Mouse (Mus musculus) hindbrain, embryonic 13.5 days (tissue): ENCODE results near the gene Cdc14a. TPM values are rescaled to one million over a fixed set of nuclear protein-coding genes. Genes with fewer than 3 reads are reported as not detected.

ENCODE experiments used
- ATAC-seq: fragments of 200-750 bp; cut with Nextera tagmentation; 2 replicates; pipeline ENCODE4 v1.8.0; 2017; ENCODE audit warnings: moderate TSS enrichment; ENCODE audit not compliant: low FRiP score
- H3K27ac ChIP-seq: fragments of 300-500 bp; sonication (generic); 2 replicates; pipeline ENCODE4 v1.5.1; 2015; ENCODE audit warnings: inconsistent platforms, mild to moderate bottlenecking, moderate library complexity
- H3K27me3 ChIP-seq: fragments of 300-500 bp; sonication (generic); 2 replicates; pipeline ENCODE4 v1.6.1; 2015; ENCODE audit warnings: mild to moderate bottlenecking, inconsistent platforms
- H3K36me3 ChIP-seq: fragments of 300-500 bp; sonication (generic); 2 replicates; pipeline ENCODE4 v1.6.1; 2015; ENCODE audit warnings: mild to moderate bottlenecking, inconsistent platforms
- H3K4me1 ChIP-seq: fragments of 300-500 bp; sonication (generic); replicated peaks from 2 replicates; pipeline ENCODE4 v1.6.1; 2015; ENCODE audit warnings: inconsistent platforms
- H3K4me2 ChIP-seq: fragments of 300-500 bp; sonication (generic); 2 replicates; pipeline ENCODE4 v1.6.1; 2015; ENCODE audit warnings: inconsistent platforms, mild to moderate bottlenecking, moderate library complexity
- H3K4me3 ChIP-seq: fragments of 300-500 bp; sonication (generic); 2 replicates; pipeline ENCODE4 v1.5.1; 2015; ENCODE audit warnings: mild to moderate bottlenecking, inconsistent platforms
- H3K9ac ChIP-seq: fragments of 300-500 bp; sonication (generic); 2 replicates; pipeline ENCODE4 v1.6.1; 2015; ENCODE audit warnings: mild to moderate bottlenecking, inconsistent platforms
- H3K9me3 ChIP-seq: fragments of 300-500 bp; sonication (generic); 2 replicates; pipeline ENCODE4 v1.6.1; 2016; ENCODE audit warnings: inconsistent platforms
- WGBS: fragments of 180-500 bp; shearing (Covaris S2); methylation state at CpG from one replicate; pipeline ENCODE4 v1.1.7; 2015; 5-methylcytosine and 5-hydroxymethylcytosine counted together
- polyA plus RNA-seq: library from polyadenylated mRNA; unstranded; fragments of >200 nt; fragmentation: Nextera tagmentation; extraction: Ambion mirVana; gene quantifications from 2 replicates; pipeline ENCODE4 v1.2.1, GENCODE M21; 2015

The Cdc14a gene
- polyA plus RNA-seq, 1 experiment from 2014 or later: 7.0 TPM

DNA sequence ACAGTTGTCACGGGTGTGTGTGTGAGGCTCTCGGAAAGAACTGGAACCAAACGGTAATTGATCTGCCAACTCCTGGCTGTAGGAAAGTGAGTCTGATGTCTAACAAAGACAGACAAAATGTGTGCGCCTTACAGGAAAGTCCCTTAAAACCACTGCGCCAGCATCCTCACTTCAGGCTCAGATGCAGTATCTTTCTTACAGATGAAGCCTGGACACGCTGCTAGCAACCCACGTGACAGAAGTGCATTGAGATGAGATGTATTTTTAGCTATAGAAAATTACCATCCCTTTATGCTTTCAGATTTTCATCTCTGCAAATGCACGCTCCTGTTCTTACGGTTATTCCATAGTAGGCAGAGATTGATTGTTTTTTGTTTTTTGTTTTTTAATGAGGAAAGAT lies 181.1 kb downstream of the Cdc14a start:
- Histone ChIP-seq H3K4me3 (no peak overlapping the region), H3K4me2 (no peak overlapping the region), H3K27me3 (peaks cover 3% of the 10 kb centered on the region; the same call in 1 of the 2 replicates), H3K9ac (no peak overlapping the region), H3K27ac (no peak overlapping the region), H3K9me3 (no peaks in the 10 kb centered on the region), H3K4me1 (no peaks in the 10 kb centered on the region), H3K36me3 (no peaks in the 10 kb centered on the region)
- 73% methylated on average over 9 of the region's 9 CpGs for WGBS
- ATAC-seq: no peak

DNA sequence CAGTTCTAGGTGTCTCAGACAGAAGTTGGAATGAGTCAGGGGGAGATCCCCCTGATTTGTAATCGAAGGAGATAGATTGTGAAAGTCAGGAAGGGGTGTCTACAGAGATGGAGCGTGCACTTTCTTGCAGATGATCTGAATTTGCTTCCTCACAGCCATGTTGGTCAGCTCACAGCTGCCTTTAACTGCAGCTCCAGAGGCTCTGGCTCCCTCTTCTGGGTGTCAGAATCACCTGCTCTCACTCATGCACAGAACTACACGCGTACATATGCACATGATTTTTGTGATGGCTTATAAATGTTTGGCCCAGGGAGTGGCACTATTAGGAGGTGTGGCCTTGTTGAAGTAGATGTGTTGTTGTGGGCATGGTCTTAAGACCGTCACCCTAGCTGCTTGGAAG lies 186.3 kb downstream of the Cdc14a start:
- no peaks in the 10 kb centered on the region for H3K4me1 ChIP-seq
- H3K27me3 ChIP-seq: no peaks in the 10 kb centered on the region
- no peaks in the 10 kb centered on the region for H3K36me3 ChIP-seq
- no peak overlapping the region for H3K9ac ChIP-seq
- no peak overlapping the region for H3K4me3 ChIP-seq
- no peak overlapping the region for H3K27ac ChIP-seq
- no peak for ATAC-seq
- WGBS: 94% methylated on average over 5 of the region's 5 CpGs
- no peaks in the 10 kb centered on the region for H3K9me3 ChIP-seq
- no peak overlapping the region for H3K4me2 ChIP-seq

DNA sequence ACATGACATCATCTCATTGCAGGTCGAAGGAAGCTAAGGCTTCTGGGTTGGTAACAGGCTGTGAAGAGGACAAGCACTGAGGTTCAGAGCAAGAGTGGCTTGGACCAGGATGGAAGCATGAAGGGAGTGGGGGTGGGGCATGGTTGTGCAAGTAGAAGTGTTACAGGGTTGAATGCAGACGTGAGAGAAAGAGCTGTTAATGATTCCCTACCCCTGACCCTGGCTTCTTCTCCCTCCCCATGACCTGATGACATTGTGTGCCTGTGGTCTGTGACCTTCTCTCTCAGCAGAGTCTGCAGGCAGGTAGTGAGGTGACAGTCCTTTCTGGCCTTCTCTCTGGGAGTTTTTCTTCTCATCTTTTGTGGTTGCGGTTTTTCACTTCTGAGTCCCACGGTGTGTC lies 187.0 kb downstream of the Cdc14a start:
- H3K4me3 ChIP-seq: no peak overlapping the region
- no peak for ATAC-seq
- H3K4me2 ChIP-seq: no peak overlapping the region
- no peak overlapping the region for H3K27ac ChIP-seq
- 74% methylated on average over 4 of the region's 4 CpGs for WGBS
- no peaks in the 10 kb centered on the region for H3K36me3 ChIP-seq
- no peaks in the 10 kb centered on the region for H3K4me1 ChIP-seq
- no peak overlapping the region for H3K9ac ChIP-seq
- no peaks in the 10 kb centered on the region for H3K27me3 ChIP-seq
- no peaks in the 10 kb centered on the region for H3K9me3 ChIP-seq

DNA sequence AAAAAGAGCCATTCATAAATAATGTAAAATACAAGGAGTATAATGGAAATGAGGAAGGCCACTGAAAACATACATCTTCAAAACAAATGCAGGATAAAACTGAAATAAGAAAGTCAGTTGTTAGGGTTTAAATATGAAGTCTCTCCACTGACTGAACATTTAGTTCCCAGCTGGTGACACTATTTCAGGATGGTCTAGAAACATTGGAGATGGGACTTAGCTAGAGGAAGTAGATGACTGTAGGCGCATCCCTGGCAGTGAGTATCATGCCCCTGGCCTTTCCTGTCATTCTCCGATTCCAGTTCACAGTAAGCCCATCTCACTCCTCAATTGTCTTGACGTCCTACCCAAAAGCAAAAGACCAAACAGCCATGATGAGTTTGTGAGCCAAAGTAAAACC lies 190.3 kb downstream of the Cdc14a start:
- H3K9me3 ChIP-seq: no peaks in the 10 kb centered on the region
- no peak overlapping the region for H3K4me3 ChIP-seq
- H3K4me2 ChIP-seq: no peak overlapping the region
- no peak overlapping the region for H3K9ac ChIP-seq
- H3K36me3 ChIP-seq: no peaks in the 10 kb centered on the region
- 84% methylated on average over 3 of the region's 3 CpGs for WGBS
- no peak for ATAC-seq
- H3K27me3 ChIP-seq: no peaks in the 10 kb centered on the region
- H3K27ac ChIP-seq: no peak overlapping the region
- 0 out of 2 replicates have a peak, but pooled peaks cover 1% of the 10 kb centered on the region for H3K4me1 ChIP-seq

DNA sequence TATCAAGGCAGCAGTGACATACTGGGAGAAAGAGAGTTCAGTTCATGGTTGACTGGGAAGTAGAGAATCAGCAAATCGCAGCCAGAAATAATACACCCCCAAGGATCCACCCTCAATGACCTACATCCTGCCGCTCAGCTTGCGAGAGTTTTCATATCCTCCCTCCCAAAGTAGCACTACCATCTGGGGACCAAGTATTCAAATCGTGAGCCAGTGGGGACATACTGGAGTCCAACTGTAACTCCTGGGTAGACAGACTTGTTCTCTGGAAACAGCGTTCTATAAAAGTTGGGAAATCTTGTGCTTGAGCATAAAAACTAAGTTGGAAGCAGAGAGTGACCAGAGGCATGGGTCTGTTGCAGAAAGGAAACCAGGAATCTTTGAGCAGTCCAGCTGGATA lies 191.1 kb downstream of the Cdc14a start:
- no peaks in the 10 kb centered on the region for H3K27me3 ChIP-seq
- H3K36me3 ChIP-seq: no peaks in the 10 kb centered on the region
- H3K4me2 ChIP-seq: no peak overlapping the region
- no peak overlapping the region for H3K9ac ChIP-seq
- H3K4me3 ChIP-seq: no peak overlapping the region
- no peaks in the 10 kb centered on the region for H3K9me3 ChIP-seq
- ATAC-seq: no peak
- H3K4me1 ChIP-seq: 0 out of 2 replicates have a peak, but pooled peaks cover 6% of the 10 kb centered on the region
- no peak overlapping the region for H3K27ac ChIP-seq
- WGBS: 90% methylated on average over 5 of the region's 5 CpGs

DNA sequence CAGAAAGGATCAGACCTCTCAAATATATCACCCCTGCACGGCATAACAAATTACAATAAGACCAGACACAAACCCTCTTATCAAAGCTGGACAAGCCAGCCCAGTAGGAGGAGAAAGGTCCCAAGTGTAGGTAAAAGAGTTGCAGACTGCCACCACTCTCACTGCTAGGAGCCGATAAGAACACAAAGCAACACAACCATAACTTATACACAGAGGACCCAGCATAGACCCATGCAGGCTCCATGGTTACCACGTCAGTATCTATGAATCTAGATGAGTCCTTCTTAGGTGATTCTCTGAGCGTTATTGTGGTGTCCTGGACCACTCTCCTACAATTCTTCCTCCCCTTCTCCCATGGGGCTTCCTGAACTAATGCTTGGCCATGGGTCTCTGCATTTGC lies 194.5 kb downstream of the Cdc14a start:
- Histone ChIP-seq H3K4me2 (no peak overlapping the region), H3K4me3 (no peak overlapping the region), H3K4me1 (0 out of 2 replicates have a peak, but pooled peaks cover 6% of the 10 kb centered on the region), H3K9me3 (no peaks in the 10 kb centered on the region), H3K36me3 (no peaks in the 10 kb centered on the region), H3K27ac (no peak overlapping the region), H3K9ac (no peak overlapping the region), H3K27me3 (no peaks in the 10 kb centered on the region)
- no peak for ATAC-seq
- 78% methylated on average over 4 of the region's 4 CpGs for WGBS

DNA sequence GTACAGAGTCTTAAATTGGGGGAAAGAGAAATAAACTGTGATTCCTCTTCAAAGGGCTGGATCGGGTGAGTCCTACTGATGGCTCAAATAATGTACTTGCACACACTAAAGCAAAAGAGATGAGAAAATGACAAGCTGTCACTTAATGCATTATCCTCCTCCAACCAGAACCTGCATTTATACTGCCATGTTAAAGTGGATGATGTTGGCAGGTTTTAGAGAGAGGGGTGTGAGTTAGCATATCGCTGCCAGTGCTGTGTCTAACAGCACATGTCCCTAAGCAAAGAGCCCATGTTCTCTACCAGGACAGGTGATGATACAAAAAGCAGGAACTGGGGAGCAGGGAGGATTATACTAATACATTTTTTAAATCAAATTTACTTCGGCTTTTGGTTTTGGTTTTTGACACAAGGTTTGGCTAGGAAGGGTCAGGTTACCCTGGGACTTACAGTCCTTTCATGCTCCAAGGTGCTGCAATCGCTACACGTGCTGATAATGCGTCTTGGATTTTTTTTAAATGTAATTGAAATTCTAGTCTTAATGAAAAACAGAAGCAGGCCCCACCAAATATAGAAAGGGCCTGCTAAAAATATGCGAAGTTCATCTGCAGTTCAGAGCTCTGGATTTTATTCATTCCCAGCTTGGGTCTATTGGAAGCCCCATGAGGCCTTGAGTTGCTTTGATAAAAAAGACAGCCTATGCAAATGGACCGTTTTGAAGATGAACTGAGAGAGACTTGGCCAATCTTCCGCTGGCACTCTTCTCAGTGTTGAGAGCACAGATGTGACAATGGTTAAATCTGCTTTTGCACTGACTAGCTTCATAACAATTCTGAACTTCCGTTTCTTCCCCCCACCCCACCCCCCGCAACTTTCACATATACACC lies 195.2 kb downstream of the Cdc14a start:
- H3K9ac ChIP-seq: no peak overlapping the region
- H3K27me3 ChIP-seq: no peaks in the 10 kb centered on the region
- no peak overlapping the region for H3K4me2 ChIP-seq
- H3K36me3 ChIP-seq: no peaks in the 10 kb centered on the region
- no peak for ATAC-seq
- no peak overlapping the region for H3K27ac ChIP-seq
- 47% methylated on average over 11 of the region's 11 CpGs for WGBS
- no peak overlapping the region for H3K4me3 ChIP-seq
- 0 out of 2 replicates have a peak, but pooled peaks cover 6% of the 10 kb centered on the region for H3K4me1 ChIP-seq
- H3K9me3 ChIP-seq: no peaks in the 10 kb centered on the region

DNA sequence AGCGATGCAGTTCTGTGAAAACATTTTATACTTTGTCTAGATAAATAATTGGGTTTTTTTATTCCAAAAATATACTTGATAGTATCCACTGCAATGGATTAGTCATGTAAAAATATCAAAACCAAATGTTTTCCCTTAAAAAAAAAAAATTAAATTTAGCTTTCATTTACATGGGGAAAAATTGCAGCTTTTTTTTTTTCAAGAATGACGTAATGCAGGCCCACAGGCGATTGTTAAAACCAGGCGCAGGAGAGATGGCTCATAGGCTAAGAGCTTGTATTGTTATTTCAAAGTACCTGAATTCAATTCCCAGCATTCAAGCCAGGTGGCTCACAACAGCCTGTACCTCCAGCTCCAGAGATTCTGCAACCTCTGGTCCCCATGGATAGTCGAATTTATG lies 196.4 kb downstream of the Cdc14a start:
- Histone ChIP-seq H3K9me3 (no peaks in the 10 kb centered on the region), H3K9ac (no peak overlapping the region), H3K27me3 (no peaks in the 10 kb centered on the region), H3K4me3 (no peak overlapping the region), H3K4me2 (no peak overlapping the region), H3K27ac (no peak overlapping the region), H3K36me3 (no peaks in the 10 kb centered on the region), H3K4me1 (peaks cover 13% of the 10 kb centered on the region; the same call in 1 of the 2 replicates)
- 82% methylated on average over 5 of the region's 5 CpGs for WGBS
- no peak for ATAC-seq

DNA sequence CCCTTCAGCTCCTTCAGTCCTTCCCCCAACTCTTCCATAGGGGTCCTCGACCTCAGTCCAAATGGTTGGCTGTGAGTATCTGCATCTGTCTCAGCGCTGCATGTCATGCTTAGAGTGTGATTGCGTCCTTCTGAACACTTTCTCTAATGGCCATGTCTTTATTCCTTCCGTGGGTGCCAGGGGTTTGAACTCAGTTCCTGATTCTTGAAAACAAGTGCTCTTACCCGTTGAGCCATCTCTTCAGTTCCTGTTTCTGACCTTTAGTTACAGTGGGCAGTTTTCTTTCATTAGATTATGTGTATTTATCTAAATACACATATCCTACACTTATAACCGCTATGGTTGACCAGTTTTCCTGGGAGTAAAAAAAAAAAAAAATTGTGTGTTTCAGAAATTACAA lies 196.9 kb downstream of the Cdc14a start:
- 90% methylated on average over 6 of the region's 6 CpGs for WGBS
- ATAC-seq: no peak
- no peak overlapping the region for H3K4me2 ChIP-seq
- no peaks in the 10 kb centered on the region for H3K9me3 ChIP-seq
- H3K27ac ChIP-seq: no peak overlapping the region
- H3K27me3 ChIP-seq: no peaks in the 10 kb centered on the region
- H3K36me3 ChIP-seq: no peaks in the 10 kb centered on the region
- peaks cover 17% of the 10 kb centered on the region for H3K4me1 ChIP-seq
- no peak overlapping the region for H3K4me3 ChIP-seq
- no peak overlapping the region for H3K9ac ChIP-seq

Other genes with a start within 250 kb of the Cdc14a start
- gene Gpr88, start 170.5 kb downstream of the Cdc14a start, polyA plus RNA-seq: 3.2 and 4.5 TPM in 2 replicates
- gene Rtca, start 84.2 kb upstream of the Cdc14a start, polyA plus RNA-seq: 115 and 120 TPM in 2 replicates
- 11.8 and 12.9 TPM in 2 replicates for gene Dbt, start 89.0 kb upstream of the Cdc14a start, polyA plus RNA-seq
- gene Lrrc39, start 138.9 kb upstream of the Cdc14a start, polyA plus RNA-seq: 0.48 and 0.53 TPM in 2 replicates
- gene Sass6, start 170.9 kb upstream of the Cdc14a start, polyA plus RNA-seq: 18.6 and 21.6 TPM in 2 replicates
- gene Trmt13, start 190.6 kb upstream of the Cdc14a start, polyA plus RNA-seq: 29.8 and 30.3 TPM in 2 replicates
- 62.6 and 63.3 TPM in 2 replicates for gene Mfsd14a, start 238.6 kb upstream of the Cdc14a start, polyA plus RNA-seq